Mouse (Mus musculus) liver, embryonic 13.5 days (tissue): Measurements from ENCODE around the gene Alpk3. TPM values are rescaled to one million over a fixed set of nuclear protein-coding genes. Genes with fewer than 3 reads are reported as not detected.
A peak's percentile ranks its signal among the peaks of the same experiment; 100 is the strongest.
"Not testable (repeated sequence)": the region's sequence is repeated elsewhere in the genome, so short reads cannot be mapped to it uniquely, and the experiment has no call there.

Source experiments
- ATAC-seq: fragments of 200-750 bp; cut with Nextera tagmentation; 2 replicates; pipeline ENCODE4 v1.8.0; 2017; ENCODE audit warnings: low read depth, mild to moderate bottlenecking, moderate number of reproducible peaks, moderate library complexity
- DNase-seq: peaks from one replicate; pipeline ENCODE4 v3.0.0; 2022
- H3K27ac ChIP-seq: fragments of 300-500 bp; sonication (generic); 2 replicates; pipeline ENCODE4 v1.5.1; 2015; ENCODE audit warnings: moderate library complexity, mild to moderate bottlenecking, inconsistent platforms
- H3K27me3 ChIP-seq: fragments of 300-500 bp; sonication (generic); 2 replicates; pipeline ENCODE4 v1.6.1; 2015; ENCODE audit warnings: mild to moderate bottlenecking, inconsistent platforms
- H3K36me3 ChIP-seq: fragments of 300-500 bp; sonication (generic); 2 replicates; pipeline ENCODE4 v1.6.1; 2015; ENCODE audit warnings: mild to moderate bottlenecking, inconsistent platforms
- H3K4me1 ChIP-seq: fragments of 300-500 bp; sonication (generic); replicated peaks from 2 replicates; pipeline ENCODE4 v1.6.1; 2015; ENCODE audit warnings: inconsistent platforms
- H3K4me2 ChIP-seq: fragments of 300-500 bp; sonication (generic); 2 replicates; pipeline ENCODE4 v1.6.1; 2015; ENCODE audit warnings: inconsistent platforms, mild to moderate bottlenecking, moderate library complexity
- H3K4me3 ChIP-seq: fragments of 300-500 bp; sonication (generic); replicated peaks from 2 replicates; pipeline ENCODE4 v1.5.1; 2015; ENCODE audit warnings: mild to moderate bottlenecking, inconsistent platforms
- H3K9ac ChIP-seq: fragments of 300-500 bp; sonication (generic); 2 replicates; pipeline ENCODE4 v1.6.1; 2015; ENCODE audit warnings: mild to moderate bottlenecking, inconsistent platforms
- H3K9me3 ChIP-seq: fragments of 300-500 bp; sonication (generic); replicated peaks from 2 replicates; pipeline ENCODE4 v1.6.1; 2016; ENCODE audit warnings: inconsistent platforms
- WGBS: fragments of 180-500 bp; shearing (Covaris S2); methylation state at CpG from one replicate; pipeline ENCODE4 v1.1.7; 2015; ENCODE audit not compliant: insufficient replicate concordance; 5-methylcytosine and 5-hydroxymethylcytosine counted together
- polyA plus RNA-seq: library from polyadenylated mRNA; unstranded; fragments of >200 nt; fragmentation: Nextera tagmentation; extraction: Ambion mirVana; gene quantifications from 2 replicates; pipeline ENCODE4 v1.2.1, GENCODE M21; 2015

The Alpk3 gene
- polyA plus RNA-seq, 1 experiment from 2014 or later: 0.15 TPM

DNA sequence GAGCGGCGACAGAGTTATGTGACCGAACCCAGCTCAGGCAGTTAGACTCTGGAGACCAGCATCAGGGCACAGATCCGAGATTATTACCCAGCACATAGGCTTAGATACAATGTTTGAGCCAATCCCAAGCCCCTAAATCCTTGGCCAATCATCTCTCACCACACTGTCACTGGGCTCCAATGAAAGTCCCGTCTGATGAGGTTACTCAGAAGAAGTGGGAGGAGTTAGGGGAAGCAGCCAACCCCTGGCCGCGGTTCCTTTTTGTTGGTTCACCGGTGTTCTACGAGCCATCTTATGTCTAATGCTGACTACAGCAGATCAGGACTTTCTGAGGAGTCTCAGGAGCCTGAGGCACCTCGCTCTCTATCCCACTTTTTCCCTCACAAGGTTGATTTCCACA is 94.9 kb downstream of the Alpk3 start:
- H3K4me2 ChIP-seq: no peak overlapping the region
- no peak overlapping the region for H3K27ac ChIP-seq
- no peak overlapping the region for H3K9ac ChIP-seq
- no peaks in the 10 kb centered on the region for H3K36me3 ChIP-seq
- WGBS: 86% methylated on average over 10 of the region's 10 CpGs
- H3K4me1 ChIP-seq: peaks cover 14% of the 10 kb centered on the region
- no peaks in the 10 kb centered on the region; the same call in 1 of the 2 replicates for H3K27me3 ChIP-seq
- H3K9me3 ChIP-seq: no peaks in the 10 kb centered on the region; the same call in 1 of the 2 replicates
- ATAC-seq: no peak
- no peak overlapping the region for H3K4me3 ChIP-seq
- DNase-seq: no peak

DNA sequence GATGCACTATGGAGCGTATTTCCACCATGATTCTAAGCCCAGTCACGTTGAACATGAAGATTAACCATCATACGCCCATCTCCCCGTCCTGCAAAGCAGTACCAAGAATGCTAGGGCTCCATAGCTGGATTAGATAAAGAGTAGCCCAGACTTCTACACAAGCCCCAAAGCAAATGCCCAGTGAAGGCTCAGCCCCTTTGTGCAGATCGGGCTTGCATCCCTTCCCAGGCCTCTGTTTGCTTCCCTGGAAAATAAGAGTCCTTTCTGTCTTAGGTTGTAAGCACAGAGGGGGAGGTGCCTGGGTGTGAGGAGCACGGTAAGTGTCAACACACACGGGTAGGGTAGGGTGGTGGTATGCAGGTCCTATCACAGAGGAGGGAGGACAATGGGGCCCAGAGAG is 95.4 kb downstream of the Alpk3 start:
- WGBS: 66% methylated on average over 7 of the region's 7 CpGs
- H3K27me3 ChIP-seq: no peaks in the 10 kb centered on the region; the same call in 1 of the 2 replicates
- H3K9me3 ChIP-seq: no peaks in the 10 kb centered on the region; the same call in 1 of the 2 replicates
- no peak overlapping the region for H3K4me3 ChIP-seq
- no peak overlapping the region for H3K27ac ChIP-seq
- ATAC-seq: no peak
- no peaks in the 10 kb centered on the region for H3K36me3 ChIP-seq
- H3K4me2 ChIP-seq: no peak overlapping the region
- DNase-seq: no peak
- H3K9ac ChIP-seq: no peak overlapping the region
- peaks cover 14% of the 10 kb centered on the region for H3K4me1 ChIP-seq

DNA sequence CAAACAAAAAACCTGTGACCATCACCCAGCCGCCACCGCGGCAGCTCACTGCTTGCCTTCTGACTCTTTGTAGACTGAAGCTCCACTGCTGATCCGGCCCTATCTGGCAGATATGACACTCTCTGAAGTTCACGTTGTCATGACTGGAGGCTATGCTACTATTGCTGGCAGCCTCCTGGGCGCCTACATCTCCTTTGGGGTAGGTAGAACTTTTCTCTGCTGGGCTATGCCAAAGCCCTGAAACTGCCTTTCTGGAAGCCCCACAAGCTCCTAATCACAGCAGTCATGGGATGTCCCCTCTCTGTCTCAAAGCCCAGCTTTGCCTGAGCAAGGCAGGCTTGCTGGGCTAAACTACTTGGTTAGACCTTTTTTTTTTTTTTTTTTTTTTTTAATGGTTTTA is 95.9 kb downstream of the Alpk3 start:
- Histone ChIP-seq H3K4me3 (no peak overlapping the region), H3K27me3 (no peaks in the 10 kb centered on the region; the same call in 1 of the 2 replicates), H3K27ac (no peak overlapping the region), H3K9ac (no peak overlapping the region), H3K4me1 (peaks cover 14% of the 10 kb centered on the region), H3K4me2 (no peak overlapping the region), H3K9me3 (no peaks in the 10 kb centered on the region; the same call in 1 of the 2 replicates), H3K36me3 (no peaks in the 10 kb centered on the region)
- WGBS: 70% methylated on average over 6 of the region's 6 CpGs
- ATAC-seq (no peak), DNase-seq (no peak)

DNA sequence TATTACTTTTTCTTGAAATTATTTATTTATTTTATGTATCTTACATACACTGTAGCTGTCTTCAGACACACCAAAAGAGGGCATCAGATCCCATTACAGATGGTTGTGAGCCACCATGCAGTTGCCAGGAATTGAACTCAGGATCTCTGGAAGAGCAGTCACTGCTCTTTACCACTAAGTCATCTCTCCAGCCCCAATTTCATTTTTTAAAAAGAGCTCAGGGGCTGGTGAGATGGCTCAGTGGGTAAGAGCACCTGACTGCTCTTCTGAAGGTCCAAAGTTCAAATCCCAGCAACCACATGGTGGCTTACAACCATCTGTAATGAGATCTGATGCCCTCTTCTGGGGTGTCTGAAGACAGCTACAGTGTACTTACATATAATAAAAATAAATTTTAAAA is 96.8 kb downstream of the Alpk3 start:
- not testable (repeated sequence) for ATAC-seq

GRCm38 (mm10) chr7:81154960-81155359 is 97.6 kb downstream of the Alpk3 start:
- no peak overlapping the region for H3K9ac ChIP-seq
- WGBS: 2% methylated on average over 3 of the region's 3 CpGs
- H3K4me1 ChIP-seq: peaks cover 7% of the 10 kb centered on the region
- H3K36me3 ChIP-seq: no peaks in the 10 kb centered on the region
- no peak overlapping the region for H3K4me3 ChIP-seq
- no peak overlapping the region for H3K4me2 ChIP-seq
- DNase-seq: peak; percentile 41
- no peaks in the 10 kb centered on the region; the same call in 1 of the 2 replicates for H3K27me3 ChIP-seq
- no peaks in the 10 kb centered on the region; the same call in 1 of the 2 replicates for H3K9me3 ChIP-seq
- H3K27ac ChIP-seq: no peak overlapping the region
- ATAC-seq: peak; percentile 59

More for the DNA sequence above, 96.8 kb downstream of the Alpk3 start:
- not testable (repeated sequence) for H3K27me3 ChIP-seq, H3K9ac ChIP-seq, H3K4me3 ChIP-seq, H3K27ac ChIP-seq, H3K4me2 ChIP-seq, DNase-seq, H3K9me3 ChIP-seq, H3K36me3 ChIP-seq
- H3K4me1 ChIP-seq: peaks cover 14% of the 10 kb centered on the region

Other genes with a start within 250 kb of the Alpk3 start
- gene Iqgap1, start 231.6 kb upstream of the Alpk3 start, polyA plus RNA-seq: 13.1 and 15.6 TPM in 2 replicates
- 0.31 and 0.37 TPM in 2 replicates for gene Zscan2, start 196.7 kb upstream of the Alpk3 start, polyA plus RNA-seq
- gene Wdr73, start 156.3 kb upstream of the Alpk3 start, polyA plus RNA-seq: 22.5 and 25.3 TPM in 2 replicates
- gene Nmb, start 152.5 kb upstream of the Alpk3 start, polyA plus RNA-seq: 1.5 and 1.6 TPM in 2 replicates
- gene Sec11a, start 109.8 kb upstream of the Alpk3 start, polyA plus RNA-seq: 120 and 121 TPM in 2 replicates
- gene Zfp592, start 63.9 kb upstream of the Alpk3 start, polyA plus RNA-seq: 6.1 and 6.8 TPM in 2 replicates
- gene Slc28a1, start 57.2 kb downstream of the Alpk3 start, polyA plus RNA-seq: 0.54 and 0.75 TPM in 2 replicates
- gene Pde8a, start 156.0 kb downstream of the Alpk3 start, polyA plus RNA-seq: 1.2 and 1.4 TPM in 2 replicates